Mouse (Mus musculus): ENCODE data around the gene Ehf.

DNA sequence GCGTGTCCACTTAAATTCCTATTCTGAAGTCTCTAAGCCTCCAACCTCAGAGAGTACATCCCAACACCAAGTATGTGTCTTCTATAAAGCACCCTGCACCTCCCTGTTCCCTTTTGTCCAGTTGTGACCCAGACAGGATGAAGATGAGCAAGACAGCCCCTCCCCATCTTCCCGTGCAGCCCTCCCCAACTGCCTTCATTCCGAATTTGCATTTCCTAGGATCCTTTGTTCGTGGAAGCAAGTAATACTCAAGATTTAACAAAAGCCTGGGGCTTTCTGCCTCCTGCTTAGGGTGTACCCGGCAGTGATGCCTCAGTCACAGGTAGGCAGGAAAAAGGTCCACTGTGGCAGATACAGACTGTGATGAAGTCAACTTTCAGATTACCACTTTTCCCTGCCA, 7.6 kb upstream of the Ehf start:
- TF ChIP-seq CTCF (IDR thresholded peaks at IDR 0.05; ENCODE audit: control insufficient read depth, insufficient read depth, low read length) (no peak), POLR2A (IDR thresholded peaks at IDR 0.05; ENCODE audit: borderline replicate concordance, control insufficient read depth, low read depth, low read length) (no peak)
